8 mouse cellular contexts compared by ENCODE assay signal in genomic region chr1:51477656-51478081, GRCm38 (mm10). TPM values are rescaled to one million over a fixed set of nuclear protein-coding genes. Genes with fewer than 3 reads are reported as not detected.
DNase-seq lines count a peak whose midpoint lies in the region; ATAC-seq and TF ChIP-seq lines count a peak whose summit lies in the region.

No protein-coding gene starts in this region.

- TF ChIP-seq CTCF in lung, adult 2 months (IDR thresholded peaks at IDR 0.05; ENCODE audit: insufficient read depth, low read length): no peak
- no peak for TF ChIP-seq CTCF in brain, embryonic 14.5 days (IDR thresholded peaks at IDR 0.05; ENCODE audit: borderline replicate concordance, extremely low read depth, insufficient read depth, insufficient read length)
- no peak for TF ChIP-seq CTCF in kidney, adult 2 months (conservative IDR thresholded peaks at IDR 0.05; ENCODE audit: insufficient read depth, insufficient read length, low read depth, low read length)

- H3K4me3 ChIP-seq in lung, adult 2 months (replicated peaks; ENCODE audit: extremely low read depth, low read depth, low read length): peak overlapping the region; percentile 90
- H3K4me3 ChIP-seq in kidney, adult 2 months (ENCODE audit: insufficient read depth, low read depth, low read length): peak overlapping the region; percentile 74
- peak overlapping the region; percentile 81 for H3K4me3 ChIP-seq in liver, embryonic 16.5 days (ENCODE audit: low read depth, low read length)
- H3K4me3 ChIP-seq in neural tube, embryonic 15.5 days (replicated peaks): peak overlapping the region; percentile 71

- peak overlapping the region; percentile 98 for H3K4me2 ChIP-seq in liver, embryonic 16.5 days (ENCODE audit: low read depth, low read length)
- H3K4me2 ChIP-seq in neural tube, embryonic 15.5 days: peak overlapping the region; percentile 94

- no peak; the same call in 1 of the 2 replicates for TF ChIP-seq POLR2A in lung, adult 2 months (IDR thresholded peaks at IDR 0.05; ENCODE audit: borderline replicate concordance, extremely low read depth, low read depth, low read length)
- TF ChIP-seq POLR2A in brain, embryonic 14.5 days (IDR thresholded peaks at IDR 0.05; ENCODE audit: borderline replicate concordance, extremely low read depth, insufficient read depth, insufficient read length, poor library complexity, severe bottlenecking): no peak
- no peak for TF ChIP-seq POLR2A in kidney, adult 2 months (IDR thresholded peaks at IDR 0.05; ENCODE audit: low read depth, low read length)

- no peaks in the 10 kb centered on the region for H3K27me3 ChIP-seq in kidney, adult 2 months (replicated peaks; ENCODE audit: control insufficient read depth, insufficient read depth, low read length)
- H3K27me3 ChIP-seq in liver, embryonic 16.5 days (ENCODE audit: control insufficient read depth, insufficient read depth, low read depth, low read length): peaks cover 2% of the 10 kb centered on the region; the same call in 1 of the 2 replicates
- H3K27me3 ChIP-seq in neural tube, embryonic 15.5 days (replicated peaks): no peaks in the 10 kb centered on the region

- peak; percentile 15 for ATAC-seq in granulocyte monocyte progenitor cell, adult 5-6 weeks (replicated peaks; ENCODE audit: poor library complexity, severe bottlenecking)
- ATAC-seq in liver, embryonic 16.5 days (ENCODE audit: low read depth): peak; percentile 12
- ATAC-seq in neural tube, embryonic 15.5 days (ENCODE audit: low FRiP score): peak; percentile 51

- H3K9ac ChIP-seq in liver, embryonic 16.5 days (ENCODE audit: low read depth, low read length): peak overlapping the region; percentile 73
- H3K9ac ChIP-seq in neural tube, embryonic 15.5 days (replicated peaks): peak overlapping the region; percentile 69

- under 1% methylated on average over 25 of the region's 25 CpGs for WGBS in lung, adult 2 months
- under 1% methylated on average over 25 of the region's 25 CpGs for WGBS in kidney, adult 2 months
- under 1% methylated on average over 25 of the region's 25 CpGs for WGBS in liver, embryonic 16.5 days (ENCODE audit: insufficient replicate concordance)
- WGBS in neural tube, embryonic 15.5 days: under 1% methylated on average over 25 of the region's 25 CpGs

- H3K9me3 ChIP-seq in liver, embryonic 16.5 days (replicated peaks; ENCODE audit: control insufficient read depth, low read length): no peaks in the 10 kb centered on the region
- H3K9me3 ChIP-seq in neural tube, embryonic 15.5 days (replicated peaks): no peaks in the 10 kb centered on the region

- peaks cover 1% of the 10 kb centered on the region; the same call in 1 of the 2 replicates for H3K36me3 ChIP-seq in kidney, adult 2 months (ENCODE audit: control insufficient read depth, insufficient read depth, low read length)
- H3K36me3 ChIP-seq in liver, embryonic 16.5 days (ENCODE audit: control insufficient read depth, insufficient read depth): no peaks in the 10 kb centered on the region
- H3K36me3 ChIP-seq in neural tube, embryonic 15.5 days: no peaks in the 10 kb centered on the region

- H3K4me1 ChIP-seq in lung, adult 2 months (ENCODE audit: control insufficient read depth, insufficient read depth, low read length): no peaks in the 10 kb centered on the region; the same call in 1 of the 2 replicates
- H3K4me1 ChIP-seq in kidney, adult 2 months (ENCODE audit: control insufficient read depth, insufficient read depth, low read length): peaks cover 2% of the 10 kb centered on the region; the same call in 1 of the 2 replicates
- peaks cover 12% of the 10 kb centered on the region for H3K4me1 ChIP-seq in liver, embryonic 16.5 days (ENCODE audit: control insufficient read depth, low read depth, low read length)
- H3K4me1 ChIP-seq in neural tube, embryonic 15.5 days: peaks cover 9% of the 10 kb centered on the region; the same call in 1 of the 2 replicates

- H3K27ac ChIP-seq in kidney, adult 2 months (ENCODE audit: insufficient read depth, low read depth, low read length): peak overlapping the region; percentile 89
- peak overlapping the region; percentile 73 for H3K27ac ChIP-seq in liver, embryonic 16.5 days (ENCODE audit: low read length)
- H3K27ac ChIP-seq in neural tube, embryonic 15.5 days (replicated peaks): peak overlapping the region; percentile 85

- peak; percentile 56 for DNase-seq in lung, adult 2 months
- DNase-seq in lung, postnatal 4 days: no peak
- DNase-seq in brain, embryonic 14.5 days (ENCODE audit: low read depth): peak; percentile 32
- DNase-seq in kidney, adult 2 months: peak; percentile 68
- no peak for DNase-seq in retina, embryonic 14.5 days (ENCODE audit: low spot score)

RNA-seq across cellular contexts. Expression of gene Nabp1, which starts 0.6 kb away (rescaled TPM):
- polyA plus RNA-seq in lung, adult 2 months (2012; rRNA removed): 12.5 and 15.9 TPM in 2 replicates
- polyA plus RNA-seq in brain, embryonic 14.5 days (2012; rRNA removed): 6.8 and 7.1 TPM in 2 replicates
- 7.0 and 11.7 TPM in 2 replicates for total RNA-seq in granulocyte monocyte progenitor cell, adult 5-6 weeks (2014; fragmentation: Nextera tagmentation)
- 14.7 and 29.9 TPM in 2 replicates for total RNA-seq in granulocyte monocyte progenitor cell, adult 5-6 weeks (2017)
- 28.6 and 33.1 TPM in 2 replicates for polyA plus RNA-seq in kidney, adult 2 months (2012; rRNA removed)
- polyA plus RNA-seq in liver, embryonic 16.5 days (2015; fragmentation: Nextera tagmentation; extraction: Ambion mirVana): 9.4 and 11.3 TPM in 2 replicates
- polyA plus RNA-seq in neural tube, embryonic 15.5 days (2015; fragmentation: Nextera tagmentation; extraction: Ambion mirVana): 8.0 and 11.9 TPM in 2 replicates

Comparison
In these comparisons a context has a peak if more than half of its experiments do, and no peak if none do; other contexts are left out.
1. DNase-seq: peak in lung, adult 2 months (single experiment), brain, embryonic 14.5 days (single experiment) and kidney, adult 2 months (single experiment); none in lung, postnatal 4 days (0 of 2) and retina, embryonic 14.5 days (single experiment).
2. Peak in every context shown above with its lines, with median percentiles within 50 percentile points of each other: H3K4me3 ChIP-seq, ATAC-seq and H3K27ac ChIP-seq.